In genomic region chrX:143543186-143543793, GRCm38 (mm10) we compare ENCODE assay signal across 9 mouse cellular contexts. TPM values are rescaled to one million over a fixed set of nuclear protein-coding genes. Genes with fewer than 3 reads are reported as not detected.
DNase-seq lines count a peak whose midpoint lies in the region; ATAC-seq lines count a peak whose summit lies in the region.
"Had no signal": no experiment of that assay in that cellular context is flagged by ENCODE, and none has a peak within 500 bp of the region (broad histone marks: within the 10 kb centered on the region; RNA-seq: fewer than 3 reads in every experiment).

No protein-coding gene starts in this region.

- H3K36me3 ChIP-seq in forebrain, embryonic 10.5 days (replicated peaks): no peaks in the 10 kb centered on the region
- H3K36me3 ChIP-seq in limb, embryonic 13.5 days: no peaks in the 10 kb centered on the region
- H3K36me3 ChIP-seq in kidney, embryonic 16.5 days (ENCODE audit: insufficient read depth, low read length): no peaks in the 10 kb centered on the region

- ATAC-seq in limb, embryonic 13.5 days (ENCODE audit: low FRiP score, low read depth): peak; percentile 80
- no peak for ATAC-seq in kidney, embryonic 16.5 days (ENCODE audit: low FRiP score, low TSS enrichment)

- H3K9me3 ChIP-seq in forebrain, embryonic 10.5 days: no peaks in the 10 kb centered on the region
- H3K9me3 ChIP-seq in limb, embryonic 13.5 days: no peaks in the 10 kb centered on the region
- H3K9me3 ChIP-seq in kidney, embryonic 16.5 days (ENCODE audit: low read length): no peaks in the 10 kb centered on the region

- WGBS in forebrain, embryonic 10.5 days: 41% methylated on average over 7 of the region's 7 CpGs
- WGBS in limb, embryonic 13.5 days: 47% methylated on average over 7 of the region's 7 CpGs
- 42% methylated on average over 7 of the region's 7 CpGs for WGBS in kidney, embryonic 16.5 days

- H3K4me1 ChIP-seq in forebrain, embryonic 10.5 days: peaks cover 18% of the 10 kb centered on the region
- H3K4me1 ChIP-seq in limb, embryonic 13.5 days: no peaks in the 10 kb centered on the region
- H3K4me1 ChIP-seq in kidney, embryonic 16.5 days (ENCODE audit: insufficient read depth, low read length): no peaks in the 10 kb centered on the region

- intact Hi-C loops in left cerebral cortex, postnatal 10 days (cut with DNase I): no loop called here

- H3K9ac ChIP-seq in limb, embryonic 13.5 days: no peak overlapping the region
- no peak overlapping the region for H3K9ac ChIP-seq in kidney, embryonic 16.5 days (replicated peaks; ENCODE audit: low read length)

- no peak overlapping the region for H3K4me2 ChIP-seq in limb, embryonic 13.5 days (replicated peaks)
- no peak overlapping the region for H3K4me2 ChIP-seq in kidney, embryonic 16.5 days (replicated peaks; ENCODE audit: low read depth, low read length)

- peak overlapping the region; percentile 76 for H3K27ac ChIP-seq in forebrain, embryonic 10.5 days
- H3K27ac ChIP-seq in limb, embryonic 13.5 days: no peak overlapping the region
- H3K27ac ChIP-seq in kidney, embryonic 16.5 days (ENCODE audit: low read length): no peak overlapping the region

- peaks cover 66% of the 10 kb centered on the region for H3K27me3 ChIP-seq in forebrain, embryonic 10.5 days (ENCODE audit: poor library complexity, severe bottlenecking)
- peaks cover 15% of the 10 kb centered on the region; the same call in 1 of the 2 replicates for H3K27me3 ChIP-seq in limb, embryonic 13.5 days
- peaks cover 6% of the 10 kb centered on the region; the same call in 1 of the 2 replicates for H3K27me3 ChIP-seq in kidney, embryonic 16.5 days (ENCODE audit: insufficient read depth, low read length)

- peak; percentile 13 for DNase-seq in right cerebral cortex, adult 18-20 months
- no peak for DNase-seq in right cerebral cortex, adult 2 months (ENCODE audit: low spot score in 2 of 2)
- peak; percentile 49 for DNase-seq in forebrain, embryonic 10.5 days (ENCODE audit: extremely low spot score, low spot score)
- DNase-seq in thymus, postnatal 36 days: no peak
- DNase-seq in left cerebral cortex, postnatal 10 days (ENCODE audit: extremely low spot score in 1 of 2, low spot score in 2 of 2): no peak
- no peak for DNase-seq in kidney, adult 11 months
- DNase-seq: kidney, adult 2 months had no signal

- H3K4me3 ChIP-seq in forebrain, embryonic 10.5 days: no peak overlapping the region
- no peak overlapping the region for H3K4me3 ChIP-seq in limb, embryonic 13.5 days
- no peak overlapping the region for H3K4me3 ChIP-seq in kidney, embryonic 16.5 days (ENCODE audit: low read length)

RNA-seq across cellular contexts. Expression of gene Pak3, which starts 24.9 kb away (rescaled TPM):
- 60.3 and 62.7 TPM in 2 replicates for polyA plus RNA-seq in forebrain, embryonic 10.5 days (2016; fragmentation: Nextera tagmentation; extraction: Ambion mirVana)
- 20.4 and 22.2 TPM in 2 replicates for polyA plus RNA-seq in limb, embryonic 13.5 days (2015; fragmentation: Nextera tagmentation; extraction: Ambion mirVana)
- polyA plus RNA-seq in kidney, embryonic 16.5 days (2015; fragmentation: Nextera tagmentation; extraction: Ambion mirVana): 3.7 and 4.2 TPM in 2 replicates
- total RNA-seq in left cerebral cortex, postnatal 10 days (2021): 100 to 1,000 TPM; 164 to 180 TPM

Comparison
In these comparisons a context has a peak if more than half of its experiments do, and no peak if none do; other contexts are left out.
1. DNase-seq: peak in right cerebral cortex, adult 18-20 months (single experiment) and forebrain, embryonic 10.5 days (single experiment); none in right cerebral cortex, adult 2 months (0 of 2), thymus, postnatal 36 days (0 of 2), left cerebral cortex, postnatal 10 days (0 of 2) and kidney, adult 11 months (single experiment).